Mouse (Mus musculus): ENCODE data around the gene Vps52. TPM values are rescaled to one million over a fixed set of nuclear protein-coding genes. Genes with fewer than 3 reads are reported as not detected.

Gene Vps52
- total RNA-seq, 1 experiment from 2014 or later = 16.8 TPM

GRCm38 (mm10) chr17:33919351-33920281 is 36.0 kb upstream of the Vps52 start:
- peak; percentile 57 for ATAC-seq (replicated peaks; ENCODE audit: insufficient number of reproducible peaks, low FRiP score, low TSS enrichment, poor library complexity, severe bottlenecking)

GRCm38 (mm10) chr17:33920282-33921097 is 35.1 kb upstream of the Vps52 start:
- peak; percentile 40 for ATAC-seq (replicated peaks; ENCODE audit: insufficient number of reproducible peaks, low FRiP score, low TSS enrichment, poor library complexity, severe bottlenecking)

- ATAC-seq (replicated peaks; ENCODE audit: insufficient number of reproducible peaks, low FRiP score, low TSS enrichment, poor library complexity, severe bottlenecking) = no peak
Observed at GRCm38 (mm10) chr17:33921361-33921760, 34.3 kb upstream of the Vps52 start.

- no peak for ATAC-seq (replicated peaks; ENCODE audit: insufficient number of reproducible peaks, low FRiP score, low TSS enrichment, poor library complexity, severe bottlenecking)
Observed at GRCm38 (mm10) chr17:33924577-33925283, 30.9 kb upstream of the Vps52 start.

- ATAC-seq (replicated peaks; ENCODE audit: insufficient number of reproducible peaks, low FRiP score, low TSS enrichment, poor library complexity, severe bottlenecking) = no peak
Observed at GRCm38 (mm10) chr17:33925406-33926116, 30.1 kb upstream of the Vps52 start.

GRCm38 (mm10) chr17:33926207-33926932 is 29.2 kb upstream of the Vps52 start:
- ATAC-seq (replicated peaks; ENCODE audit: insufficient number of reproducible peaks, low FRiP score, low TSS enrichment, poor library complexity, severe bottlenecking) = no peak

- no peak for ATAC-seq (replicated peaks; ENCODE audit: insufficient number of reproducible peaks, low FRiP score, low TSS enrichment, poor library complexity, severe bottlenecking)
Observed at GRCm38 (mm10) chr17:33928251-33928947, 27.2 kb upstream of the Vps52 start.

GRCm38 (mm10) chr17:33929371-33930279 is 26.0 kb upstream of the Vps52 start, which contains the start of gene Rgl2:
Gene Rgl2 (plus strand): TSS chr17:33929543.
- ATAC-seq (replicated peaks; ENCODE audit: insufficient number of reproducible peaks, low FRiP score, low TSS enrichment, poor library complexity, severe bottlenecking) = peak; percentile 49

- ATAC-seq (replicated peaks; ENCODE audit: insufficient number of reproducible peaks, low FRiP score, low TSS enrichment, poor library complexity, severe bottlenecking) = peak; percentile 19; the same call in 1 of the 2 replicates
Observed at GRCm38 (mm10) chr17:33930280-33931158, 25.1 kb upstream of the Vps52 start.

- no peak for ATAC-seq (replicated peaks; ENCODE audit: insufficient number of reproducible peaks, low FRiP score, low TSS enrichment, poor library complexity, severe bottlenecking)
Observed at GRCm38 (mm10) chr17:33931159-33931866, 24.3 kb upstream of the Vps52 start.

- ATAC-seq (replicated peaks; ENCODE audit: insufficient number of reproducible peaks, low FRiP score, low TSS enrichment, poor library complexity, severe bottlenecking) = no peak
Observed at GRCm38 (mm10) chr17:33931947-33932346, 23.7 kb upstream of the Vps52 start.

- ATAC-seq (replicated peaks; ENCODE audit: insufficient number of reproducible peaks, low FRiP score, low TSS enrichment, poor library complexity, severe bottlenecking) = no peak
Observed at GRCm38 (mm10) chr17:33932448-33932847, 23.2 kb upstream of the Vps52 start.

GRCm38 (mm10) chr17:33932970-33933369 is 22.6 kb upstream of the Vps52 start:
- no peak for ATAC-seq (replicated peaks; ENCODE audit: insufficient number of reproducible peaks, low FRiP score, low TSS enrichment, poor library complexity, severe bottlenecking)

GRCm38 (mm10) chr17:33935422-33936055 is 20.1 kb upstream of the Vps52 start:
- no peak for ATAC-seq (replicated peaks; ENCODE audit: insufficient number of reproducible peaks, low FRiP score, low TSS enrichment, poor library complexity, severe bottlenecking)
